Mouse (Mus musculus): Measurements from ENCODE around the gene Pcyt2. TPM values are rescaled to one million over a fixed set of nuclear protein-coding genes. Genes with fewer than 3 reads are reported as not detected.
"Not testable (repeated sequence)": the region's sequence is repeated elsewhere in the genome, so short reads cannot be mapped to it uniquely, and the experiment has no call there.

The Pcyt2 gene
- total RNA-seq, 2 experiments from 2014 or later = 120 to 141 TPM

GRCm38 (mm10) chr11:120597240-120598235 is 20.2 kb downstream of the Pcyt2 start:
- intact Hi-C loops (cut with DNase I) = no loop called here
- DNase-seq (ENCODE audit: low spot score in 2 of 2) = no peak

- intact Hi-C loops (cut with DNase I) = no loop called here
- DNase-seq (ENCODE audit: low spot score in 2 of 2) = no peak
Observed at GRCm38 (mm10) chr11:120588531-120588930, 29.2 kb downstream of the Pcyt2 start.

GRCm38 (mm10) chr11:120583937-120584336 is 33.8 kb downstream of the Pcyt2 start:
- no peak for DNase-seq (ENCODE audit: low spot score in 2 of 2)
- intact Hi-C loops (cut with DNase I) = no loop called here

GRCm38 (mm10) chr11:120582982-120583293 is 34.8 kb downstream of the Pcyt2 start:
- intact Hi-C loops (cut with DNase I); DNase-seq (ENCODE audit: low spot score in 2 of 2): not testable (repeated sequence)

- peak in 1 of 2 experiments; percentile 24 for DNase-seq (ENCODE audit: low spot score in 2 of 2)
- intact Hi-C loops (cut with DNase I) = no loop called here
Observed at GRCm38 (mm10) chr11:120582268-120582981, 35.3 kb downstream of the Pcyt2 start.

GRCm38 (mm10) chr11:120581490-120582267 is 36.1 kb downstream of the Pcyt2 start, which contains the start of gene Arhgdia:
TSS of gene Arhgdia (minus strand) at chr11:120581624.
- intact Hi-C loops (cut with DNase I) = loop anchor here (1.0 to 2.0 kb wide), 3 partner anchors 8 to 131 kb away; partner anchors contain the start of genes Cenpx, Lrrc45 and P4hb
- DNase-seq (ENCODE audit: low spot score in 2 of 2) = peak; percentile 90 to 92

GRCm38 (mm10) chr11:120580871-120581331 is 36.8 kb downstream of the Pcyt2 start:
- peak; percentile 38 to 52 for DNase-seq (ENCODE audit: low spot score in 2 of 2)
- intact Hi-C loops (cut with DNase I) = loop anchor here (1.0 to 2.0 kb wide), 3 partner anchors 8 to 132 kb away; partner anchors contain the start of genes Cenpx, Lrrc45 and P4hb

- peak; percentile 16 to 21 for DNase-seq (ENCODE audit: low spot score in 2 of 2)
- intact Hi-C loops (cut with DNase I) = loop anchor here (2.0 kb wide), 2 partner anchors 61 to 133 kb away; partner anchors contain the start of genes Cenpx and Lrrc45
Observed at GRCm38 (mm10) chr11:120580190-120580589, 37.5 kb downstream of the Pcyt2 start.

GRCm38 (mm10) chr11:120579316-120580107 is 38.2 kb downstream of the Pcyt2 start:
- peak; percentile 62 to 67 for DNase-seq (ENCODE audit: low spot score in 2 of 2)
- intact Hi-C loops (cut with DNase I) = loop anchor here (2.0 kb wide), 2 partner anchors 61 to 133 kb away; partner anchors contain the start of genes Cenpx and Lrrc45

- intact Hi-C loops (cut with DNase I) = no loop called here
- DNase-seq (ENCODE audit: low spot score in 2 of 2) = no peak
Observed at GRCm38 (mm10) chr11:120578694-120579243, 39.0 kb downstream of the Pcyt2 start.

GRCm38 (mm10) chr11:120578024-120578693 is 39.6 kb downstream of the Pcyt2 start:
- DNase-seq (ENCODE audit: low spot score in 2 of 2) = no peak
- intact Hi-C loops (cut with DNase I) = no loop called here

GRCm38 (mm10) chr11:120577211-120578023 is 40.3 kb downstream of the Pcyt2 start:
- no peak for DNase-seq (ENCODE audit: low spot score in 2 of 2)
- intact Hi-C loops (cut with DNase I) = no loop called here

GRCm38 (mm10) chr11:120576365-120576981 is 41.3 kb downstream of the Pcyt2 start:
- intact Hi-C loops (cut with DNase I) = no loop called here
- DNase-seq (ENCODE audit: low spot score in 2 of 2) = no peak

- no peak for DNase-seq (ENCODE audit: low spot score in 2 of 2)
- intact Hi-C loops (cut with DNase I) = no loop called here
Observed at GRCm38 (mm10) chr11:120575940-120576339, 41.8 kb downstream of the Pcyt2 start.

GRCm38 (mm10) chr11:120575046-120575445 is 42.7 kb downstream of the Pcyt2 start:
- intact Hi-C loops (cut with DNase I) = no loop called here
- DNase-seq (ENCODE audit: low spot score in 2 of 2) = no peak

GRCm38 (mm10) chr11:120574278-120574600 is 43.5 kb downstream of the Pcyt2 start:
- DNase-seq (ENCODE audit: low spot score in 2 of 2) = no peak
- intact Hi-C loops (cut with DNase I) = no loop called here
